Mouse (Mus musculus) CD4-positive, CD25-positive, alpha-beta regulatory T cell, adult 4 months (primary cell): ENCODE data around the gene Rfx4. TPM values are rescaled to one million over a fixed set of nuclear protein-coding genes. Genes with fewer than 3 reads are reported as not detected.
A peak's percentile ranks its signal among the peaks of the same experiment; 100 is the strongest.

Source experiments
- ATAC-seq: one replicate; pipeline ENCODE4 v1.8.0; 2017
- polyA plus RNA-seq, 2 experiments: library from polyadenylated mRNA; unstranded; fragments of 100-300 nt; shearing (Covaris generic); gene quantifications; one replicate each; pipeline ENCODE4 v1.2.1; 2017

Rfx4 gene
- polyA plus RNA-seq, 2 experiments from 2014 or later: not detected

GRCm38 (mm10) chr10:84815676-84816436 is 60.0 kb downstream of the Rfx4 start:
- ATAC-seq: no peak

GRCm38 (mm10) chr10:84817086-84817869 is 61.4 kb downstream of the Rfx4 start:
- ATAC-seq: no peak

GRCm38 (mm10) chr10:84819669-84820068 is 63.8 kb downstream of the Rfx4 start:
- no peak for ATAC-seq

- ATAC-seq: no peak
These were observed 64.4 kb downstream of the Rfx4 start for GRCm38 (mm10) chr10:84820230-84820629.

GRCm38 (mm10) chr10:84822741-84823151 is 66.9 kb downstream of the Rfx4 start:
- no peak for ATAC-seq

GRCm38 (mm10) chr10:84823621-84824020 is 67.8 kb downstream of the Rfx4 start:
- ATAC-seq: no peak

- ATAC-seq: no peak
These were observed 73.1 kb downstream of the Rfx4 start for GRCm38 (mm10) chr10:84829009-84829408.

GRCm38 (mm10) chr10:84835596-84835995 is 79.7 kb downstream of the Rfx4 start:
- ATAC-seq: no peak

GRCm38 (mm10) chr10:84836104-84836503 is 80.2 kb downstream of the Rfx4 start:
- ATAC-seq: peak; percentile 54

GRCm38 (mm10) chr10:84837355-84837754 is 81.5 kb downstream of the Rfx4 start:
- ATAC-seq: no peak

- ATAC-seq: no peak
These were observed 83.1 kb downstream of the Rfx4 start for GRCm38 (mm10) chr10:84838850-84839473.

GRCm38 (mm10) chr10:84846638-84847037 is 90.8 kb downstream of the Rfx4 start:
- no peak for ATAC-seq

GRCm38 (mm10) chr10:84851981-84852979 is 96.4 kb downstream of the Rfx4 start:
- no peak for ATAC-seq

- ATAC-seq: no peak
These were observed 98.2 kb downstream of the Rfx4 start for GRCm38 (mm10) chr10:84854059-84854458.

GRCm38 (mm10) chr10:84855466-84855865 is 99.6 kb downstream of the Rfx4 start:
- no peak for ATAC-seq

- ATAC-seq: no peak
These were observed 102.5 kb downstream of the Rfx4 start for GRCm38 (mm10) chr10:84858371-84858770.

- no peak for ATAC-seq
These were observed 103.1 kb downstream of the Rfx4 start for GRCm38 (mm10) chr10:84858806-84859496.

GRCm38 (mm10) chr10:84859556-84860380 is 103.9 kb downstream of the Rfx4 start:
- no peak for ATAC-seq

GRCm38 (mm10) chr10:84863488-84863887 is 107.6 kb downstream of the Rfx4 start:
- no peak for ATAC-seq

- no peak for ATAC-seq
These were observed 111.7 kb downstream of the Rfx4 start for GRCm38 (mm10) chr10:84867577-84867976.

GRCm38 (mm10) chr10:84871285-84871684 is 115.4 kb downstream of the Rfx4 start:
- ATAC-seq: no peak
